Mouse (Mus musculus): ENCODE data around the gene Slc35b2.
A peak's percentile ranks its signal among the peaks of the same experiment; 100 is the strongest.

Gene Slc35b2

DNA sequence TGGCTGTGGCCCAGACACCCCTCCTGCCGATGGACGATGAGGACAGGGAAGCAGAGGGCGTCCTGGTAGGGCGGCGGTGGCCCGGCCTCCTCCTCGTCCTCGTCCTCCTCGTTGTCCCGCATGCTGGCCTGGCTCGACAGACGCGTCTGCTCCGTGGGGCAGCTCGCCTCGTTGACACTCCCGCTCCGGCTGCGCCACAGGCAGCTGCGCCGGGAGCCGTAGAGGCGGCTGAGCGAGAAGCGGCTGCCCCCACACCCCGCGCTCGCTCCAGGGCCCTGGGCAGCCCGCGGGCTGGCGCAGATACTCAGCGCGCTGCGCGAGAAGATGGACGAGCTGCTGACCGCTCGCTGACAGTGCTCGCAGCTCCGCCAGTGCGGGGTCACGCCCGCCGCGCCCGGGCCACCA is 18.8 kb upstream of the Slc35b2 start:
- no peak for DNase-seq (ENCODE audit: extremely low read depth, low read depth)

DNA sequence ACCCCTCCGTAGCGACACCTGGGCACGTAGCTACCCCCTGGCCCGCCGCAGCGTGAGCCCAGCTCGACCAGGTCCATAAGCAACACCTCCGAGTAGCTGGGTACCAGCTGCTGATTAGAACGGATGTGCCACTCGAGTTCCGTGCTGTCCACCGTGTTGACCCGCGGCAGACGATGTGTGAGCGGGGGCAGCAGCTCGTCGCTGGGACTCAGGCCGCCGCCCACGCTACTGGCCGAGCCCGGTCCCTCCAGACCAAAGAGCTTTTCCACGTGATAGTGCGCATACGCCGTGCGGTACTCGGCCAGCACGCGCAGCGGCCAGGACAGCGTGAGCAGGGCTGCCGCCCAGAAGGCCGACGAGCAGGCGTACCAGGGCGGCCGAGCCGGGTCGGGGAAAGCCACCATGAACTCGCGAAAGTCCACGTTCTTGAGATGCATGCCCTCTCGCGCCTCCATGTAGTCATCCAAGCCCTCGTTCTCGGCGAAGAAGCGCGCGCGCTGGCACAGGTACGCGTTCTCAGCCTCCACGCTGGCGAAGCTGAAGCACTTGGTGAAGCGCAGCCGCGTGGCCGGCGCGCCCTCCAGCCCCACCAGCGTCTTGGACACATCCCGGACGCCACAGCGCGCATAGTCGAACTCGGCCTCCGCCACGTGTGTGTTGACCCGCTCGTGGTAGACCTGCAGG is 18.3 kb upstream of the Slc35b2 start:
- DNase-seq (ENCODE audit: extremely low read depth, low read depth): no peak

- no peak for DNase-seq (ENCODE audit: extremely low read depth, low read depth)
These were observed 16.7 kb upstream of the Slc35b2 start for GRCm38 (mm10) chr17:45546941-45547340.

DNA sequence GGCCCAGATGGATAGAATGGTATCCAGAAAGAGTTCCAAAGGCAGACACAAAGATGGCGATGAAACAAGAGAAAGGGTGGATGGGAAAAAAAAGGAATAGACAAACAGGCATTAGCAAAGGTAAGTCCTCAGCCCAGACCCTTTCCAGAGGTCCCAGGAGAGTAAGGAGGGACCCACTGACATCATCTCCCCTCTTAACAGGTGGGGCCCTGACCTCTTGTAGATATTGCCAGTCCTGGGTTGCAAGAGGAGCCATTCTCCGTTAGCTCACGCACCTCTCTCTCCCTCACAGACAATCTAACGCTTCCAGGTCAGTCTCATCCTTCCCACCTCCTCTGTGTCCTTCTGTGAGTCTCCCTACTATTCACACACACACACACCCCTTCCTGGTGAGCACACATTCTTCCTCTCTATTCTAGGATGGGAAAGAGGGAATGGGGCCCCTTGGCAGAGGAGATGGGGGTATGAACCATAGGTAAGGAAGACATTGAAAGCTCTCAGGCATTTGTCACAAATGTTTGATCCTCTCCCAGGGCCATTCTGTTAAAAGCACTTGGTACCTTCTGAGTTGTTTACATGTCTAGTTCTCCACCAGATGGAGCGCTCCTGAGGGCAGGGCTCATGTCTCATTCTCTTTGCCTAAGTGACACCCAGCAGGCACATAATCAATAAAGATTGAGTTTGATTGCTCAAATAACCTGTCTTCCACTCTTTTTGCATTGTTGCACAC is 16.0 kb upstream of the Slc35b2 start:
- DNase-seq (ENCODE audit: extremely low read depth, low read depth): no peak

DNA sequence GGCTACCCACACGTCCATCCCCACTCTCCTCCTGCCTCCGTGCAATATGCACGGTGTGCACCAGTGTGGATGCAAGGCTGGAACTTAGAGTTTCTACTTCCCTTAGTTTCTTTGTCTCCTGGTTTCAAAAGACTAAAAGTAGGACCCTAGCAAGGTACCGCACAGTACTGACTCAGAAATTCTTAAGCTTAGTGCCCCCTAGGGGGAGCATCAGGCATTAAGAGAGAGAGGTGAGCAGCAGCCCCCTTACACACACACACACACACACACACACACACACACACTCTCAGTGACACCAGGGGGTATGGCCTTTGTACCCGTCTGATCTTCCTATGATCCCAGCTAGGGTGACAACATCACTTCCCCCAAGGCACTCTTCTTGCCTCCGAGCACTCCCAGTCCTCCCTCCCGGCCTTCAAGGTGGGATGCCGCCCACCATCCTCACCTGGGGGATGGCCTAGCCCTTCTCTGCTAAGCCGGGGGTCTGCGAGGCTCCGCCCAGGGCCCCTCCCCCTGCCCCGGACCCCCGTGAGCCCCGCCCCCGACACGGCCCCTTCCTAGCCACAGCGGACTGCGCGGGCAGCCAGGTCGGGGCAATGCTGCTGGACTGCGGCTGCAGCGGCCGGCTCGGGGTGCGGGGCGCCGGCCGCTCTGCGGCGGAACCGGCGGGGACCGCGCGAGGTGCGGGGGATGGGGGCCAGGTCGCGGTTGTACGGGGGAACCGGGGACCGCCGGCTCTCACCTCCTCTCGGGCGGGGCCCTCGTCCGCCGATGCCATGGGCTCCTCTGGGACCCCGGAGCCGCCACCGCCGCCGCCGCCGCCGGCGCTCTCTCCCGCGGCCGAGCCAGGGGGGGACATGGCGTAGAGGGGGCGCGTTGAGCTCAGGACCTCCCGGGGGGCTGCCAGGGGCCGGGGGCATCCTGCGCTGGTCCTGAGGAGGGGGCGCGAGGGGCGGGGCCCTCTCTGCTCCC is 14.8 kb upstream of the Slc35b2 start:
- DNase-seq (ENCODE audit: extremely low read depth, low read depth): no peak

- DNase-seq (ENCODE audit: extremely low read depth, low read depth): no peak
These were observed 14.0 kb upstream of the Slc35b2 start, which contains the start of gene Tmem151b for GRCm38 (mm10) chr17:45549617-45550181. Tmem151b (minus strand) TSS chr17:45549677.

DNA sequence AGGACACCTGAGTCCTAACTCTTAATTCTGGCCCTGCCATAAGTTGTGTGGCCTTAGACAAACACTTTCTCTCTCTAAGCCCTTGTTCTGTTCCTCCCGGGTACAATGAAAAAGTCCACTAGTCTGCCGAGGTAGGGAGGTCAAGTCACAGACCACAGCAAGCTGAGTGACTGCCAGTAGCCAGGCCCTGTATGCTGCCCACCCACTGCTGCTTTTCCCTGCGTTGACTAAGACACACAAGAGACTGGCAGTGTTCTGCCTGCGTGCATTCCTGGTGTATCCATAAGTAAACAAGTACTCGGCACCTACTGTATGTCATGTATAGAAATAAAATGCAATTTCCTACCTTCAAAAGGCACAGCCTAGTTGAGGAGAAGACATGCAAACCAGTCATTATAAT is 13.4 kb upstream of the Slc35b2 start:
- no peak for DNase-seq (ENCODE audit: extremely low read depth, low read depth)

DNA sequence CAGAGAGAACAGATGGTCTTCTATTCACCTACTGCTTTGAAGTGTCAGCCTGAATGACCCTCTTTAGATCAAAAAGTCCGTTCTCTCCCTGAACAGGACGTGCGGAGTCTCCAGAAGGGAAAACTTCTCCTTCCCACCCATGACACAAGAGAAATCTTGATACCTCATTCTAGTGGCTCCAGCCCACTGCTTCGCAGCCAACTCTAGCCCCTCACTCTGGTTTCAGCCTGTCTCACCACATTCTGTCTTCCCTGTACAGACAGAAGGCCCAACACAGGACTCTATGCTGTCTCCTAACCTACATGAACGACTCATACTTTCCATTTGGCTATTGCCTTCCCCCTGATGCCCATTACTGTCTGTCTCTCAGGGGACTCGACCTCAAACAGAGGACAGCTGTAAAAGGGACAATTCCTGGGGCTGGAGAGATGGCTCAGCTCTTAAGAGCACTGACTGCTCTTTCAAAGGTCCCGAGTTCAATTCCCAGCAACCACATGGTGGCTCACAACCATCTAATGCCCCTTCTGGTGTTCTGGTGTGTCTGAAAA is 12.4 kb upstream of the Slc35b2 start:
- DNase-seq (ENCODE audit: extremely low read depth, low read depth): no peak

GRCm38 (mm10) chr17:45551816-45552451 is 11.7 kb upstream of the Slc35b2 start:
- peak; percentile 60 for DNase-seq (ENCODE audit: extremely low read depth, low read depth)

- DNase-seq (ENCODE audit: extremely low read depth, low read depth): no peak
These were observed 10.6 kb upstream of the Slc35b2 start for GRCm38 (mm10) chr17:45553065-45553464.

- peak; percentile 65 for DNase-seq (ENCODE audit: extremely low read depth, low read depth)
These were observed 9.3 kb upstream of the Slc35b2 start for GRCm38 (mm10) chr17:45554420-45554819.

DNA sequence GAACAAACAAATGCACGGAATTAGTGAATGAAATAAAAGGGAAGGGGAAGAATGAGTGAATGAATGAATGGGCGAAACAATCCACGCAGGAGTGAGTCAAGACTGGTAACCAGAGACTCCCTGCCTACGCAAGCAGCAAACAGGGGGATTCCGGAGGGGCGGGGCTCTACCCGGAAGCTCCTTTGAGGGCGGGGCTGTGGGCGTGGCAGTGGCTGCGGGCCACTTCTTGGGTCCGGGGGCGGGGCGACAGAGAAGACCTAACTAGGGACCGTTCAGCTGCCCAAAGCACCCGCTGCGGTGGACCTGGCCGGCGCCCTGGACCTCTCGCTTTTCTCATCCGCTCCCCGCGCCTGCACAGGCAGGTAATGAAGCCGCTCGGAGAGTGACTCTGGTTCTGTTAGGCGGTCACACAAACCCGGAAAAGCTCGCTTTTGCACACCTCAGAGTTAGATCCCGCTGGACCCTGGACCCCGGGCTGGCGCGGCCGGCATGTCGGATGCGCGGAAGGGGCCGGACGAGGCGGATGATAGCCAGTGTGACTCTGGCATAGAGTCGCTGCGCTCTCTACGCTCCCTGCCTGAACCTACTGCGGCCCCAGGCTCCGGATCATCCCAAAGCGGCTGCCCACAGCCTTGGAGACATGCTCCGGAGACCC is 8.1 kb upstream of the Slc35b2 start, which contains the start of gene Nfkbie:
Nfkbie (plus strand) TSS at position 252 of the 655 bp plus-strand sequence.
- DNase-seq (ENCODE audit: extremely low read depth, low read depth): peak; percentile 68

GRCm38 (mm10) chr17:45556107-45556489 is 7.6 kb upstream of the Slc35b2 start:
- no peak for DNase-seq (ENCODE audit: extremely low read depth, low read depth)

- DNase-seq (ENCODE audit: extremely low read depth, low read depth): peak; percentile 68
These were observed 7.0 kb upstream of the Slc35b2 start for GRCm38 (mm10) chr17:45556514-45557245.

DNA sequence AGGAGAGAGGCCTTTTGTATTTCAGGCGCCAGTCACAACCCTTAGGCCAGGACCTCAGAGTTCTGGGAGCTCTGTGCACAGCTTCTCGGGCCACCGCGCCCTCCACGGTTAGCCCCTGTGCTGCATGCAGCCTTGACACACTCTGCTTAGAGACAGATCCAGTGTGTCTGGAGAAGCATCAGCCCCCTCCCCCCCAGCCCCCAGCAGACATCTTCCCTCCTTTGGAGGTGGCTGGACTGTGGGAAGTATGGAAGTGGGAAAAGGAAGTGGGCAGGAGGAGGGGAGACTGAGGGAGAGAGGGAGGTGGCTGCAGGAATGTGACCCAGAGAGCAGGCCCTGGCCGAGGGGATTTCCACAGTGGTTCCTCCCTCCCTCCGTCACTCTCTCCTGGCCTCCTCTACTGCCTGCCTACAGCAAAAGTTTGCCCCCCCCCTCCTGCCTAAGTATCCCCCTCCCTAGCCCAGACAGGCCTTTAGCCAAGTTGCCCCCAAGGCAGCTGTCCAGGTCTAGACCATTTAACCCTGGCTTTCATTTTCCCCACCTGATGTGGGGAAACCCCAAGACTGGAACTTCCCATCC is 6.3 kb upstream of the Slc35b2 start:
- DNase-seq (ENCODE audit: extremely low read depth, low read depth): no peak

DNA sequence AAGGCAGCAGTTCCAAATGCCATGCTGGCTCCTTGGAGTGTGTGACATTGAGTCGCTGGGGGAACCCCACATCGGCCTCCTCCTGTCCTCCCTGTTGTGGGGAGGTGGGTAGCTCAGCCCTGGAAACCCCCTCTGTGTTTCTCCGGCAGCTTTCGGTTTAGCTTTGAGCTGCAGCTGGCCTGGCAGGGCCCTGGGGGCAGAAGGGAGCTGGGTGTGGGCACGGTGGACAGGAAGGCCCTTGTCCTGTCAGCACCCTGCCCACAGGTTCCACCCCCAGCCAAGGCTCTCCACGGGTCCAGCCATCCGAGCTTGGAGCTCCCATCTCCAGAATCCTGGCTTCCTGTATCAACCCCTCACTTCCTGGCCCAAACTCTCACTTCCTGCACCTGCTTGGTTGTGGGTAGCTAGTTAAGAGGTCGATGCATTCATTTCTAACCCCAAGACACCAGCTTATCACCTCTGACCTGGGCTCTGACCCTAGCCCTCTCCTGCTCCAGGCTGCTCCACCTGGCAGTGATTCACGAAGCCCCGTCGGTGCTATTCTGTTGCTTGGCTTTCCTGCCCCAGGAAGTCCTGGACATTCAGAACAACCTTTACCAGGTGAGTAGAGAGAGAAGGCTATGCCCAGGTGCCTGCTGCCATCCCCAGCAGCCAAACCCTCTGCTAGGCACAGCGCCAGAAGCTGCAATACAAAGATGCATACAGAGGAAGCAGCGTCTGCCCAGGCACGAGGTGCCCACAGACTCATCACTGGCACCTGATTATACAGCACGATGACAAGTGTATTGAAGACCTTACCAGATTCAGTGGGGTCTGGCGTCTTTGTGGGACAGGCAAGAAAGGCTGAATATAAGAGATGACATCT is 5.4 kb upstream of the Slc35b2 start:
- no peak for DNase-seq (ENCODE audit: extremely low read depth, low read depth)

- no peak for DNase-seq (ENCODE audit: extremely low read depth, low read depth)
These were observed 3.7 kb upstream of the Slc35b2 start for GRCm38 (mm10) chr17:45559732-45560525.

Data from MEL-GATA-1-ER (cell line).